Mouse (Mus musculus) hindbrain, postnatal 0 days (tissue): ENCODE measurements around the gene Lrch1. TPM values are rescaled to one million over a fixed set of nuclear protein-coding genes. Genes with fewer than 3 reads are reported as not detected.

ENCODE experiments used
- ATAC-seq: fragments of 200-750 bp; cut with Nextera tagmentation; 2 replicates; pipeline ENCODE4 v1.8.0; 2017; ENCODE audit warnings: mild to moderate bottlenecking, moderate TSS enrichment, moderate library complexity
- DNase-seq: peaks from one replicate; pipeline ENCODE4 v3.0.0-alpha.2; 2015; ENCODE audit warnings: low spot score
- H3K27ac ChIP-seq: fragments of 300-500 bp; sonication (generic); 2 replicates; pipeline ENCODE4 v1.5.1; 2014; ENCODE audit warnings: mild to moderate bottlenecking
- H3K27me3 ChIP-seq: fragments of 300-500 bp; sonication (generic); 2 replicates; pipeline ENCODE4 v1.6.1; 2014; ENCODE audit warnings: low read length, mixed read lengths; ENCODE audit not compliant: insufficient read depth
- H3K36me3 ChIP-seq: fragments of 300-500 bp; sonication (generic); 2 replicates; pipeline ENCODE4 v1.6.1; 2014; ENCODE audit warnings: low read length, mixed read lengths; ENCODE audit not compliant: insufficient read depth
- H3K4me1 ChIP-seq: fragments of 300-500 bp; sonication (generic); 2 replicates; pipeline ENCODE4 v1.6.1; 2014; ENCODE audit warnings: antibody characterized with exemption, low read length, mixed read lengths; ENCODE audit not compliant: insufficient read depth
- H3K4me2 ChIP-seq: fragments of 300-500 bp; sonication (generic); 2 replicates; pipeline ENCODE4 v1.6.1; 2014; ENCODE audit warnings: low read depth, mild to moderate bottlenecking, low read length, moderate library complexity, mixed read lengths
- H3K4me3 ChIP-seq: fragments of 300-500 bp; sonication (generic); 2 replicates; pipeline ENCODE4 v1.5.1; 2014; ENCODE audit warnings: low read length
- H3K9ac ChIP-seq: fragments of 300-500 bp; sonication (generic); replicated peaks from 2 replicates; pipeline ENCODE4 v1.6.1; 2014; ENCODE audit warnings: mild to moderate bottlenecking, low read length, moderate library complexity, mixed read lengths
- H3K9me3 ChIP-seq: fragments of 300-500 bp; sonication (generic); 2 replicates; pipeline ENCODE4 v1.6.1; 2016; ENCODE audit warnings: low read length, mixed read lengths
- CTCF ChIP-seq: IDR thresholded peaks from 2 replicates; pipeline ENCODE4 v1.5.1; 2016; ENCODE audit warnings: antibody characterized with exemption, control low read depth, low read depth
- WGBS: fragments of 180-500 bp; shearing (Covaris S2); extraction: QIAGEN DNeasy Blood & Tissue Kit; methylation state at CpG from one replicate; pipeline ENCODE4 v1.1.7; 2014; 5-methylcytosine and 5-hydroxymethylcytosine counted together
- polyA plus RNA-seq: library from polyadenylated mRNA; unstranded; fragments of >200 nt; fragmentation: Nextera tagmentation; extraction: Ambion mirVana; gene quantifications from 2 replicates; pipeline ENCODE4 v1.2.1, GENCODE M21; 2015
- total RNA-seq: library from RNA; depleted of rRNA; stranded (reverse); fragments of >200 nt; gene quantifications from 2 replicates; pipeline ENCODE4 v1.2.3, GENCODE M21; 2014

The Lrch1 gene
- total and polyA plus RNA-seq, 2 experiments from 2014 or later = 17.3 to 22.3 TPM

DNA sequence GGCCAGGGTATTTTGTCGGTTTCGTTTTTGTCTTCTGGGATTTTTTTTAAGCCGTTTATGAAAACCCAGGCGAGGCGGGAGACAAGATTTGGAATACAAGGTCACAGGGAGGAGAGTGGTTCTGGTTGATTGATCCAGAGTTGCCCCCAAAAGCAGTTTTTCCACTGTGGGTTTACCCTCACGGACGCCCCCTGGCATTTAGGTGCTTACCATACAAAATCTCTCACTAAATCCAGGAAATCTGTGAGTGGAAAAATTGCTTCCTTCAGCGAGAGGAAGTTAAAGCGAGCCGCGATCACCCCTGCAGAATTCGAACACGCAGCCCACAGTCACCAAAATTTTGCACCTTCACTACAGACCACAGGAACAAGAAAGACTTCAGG, 329 bp upstream of the Lrch1 start:
- peaks cover 10% of the 10 kb centered on the region for H3K4me1 ChIP-seq
- no peak; the same call in 1 of the 2 replicates for ATAC-seq
- H3K9ac ChIP-seq = peak overlapping the region; percentile 96
- H3K27ac ChIP-seq = peak overlapping the region; percentile 95
- peak overlapping the region; percentile 69 for H3K4me3 ChIP-seq
- no peaks in the 10 kb centered on the region for H3K27me3 ChIP-seq
- H3K9me3 ChIP-seq = no peaks in the 10 kb centered on the region
- DNase-seq = no peak
- H3K4me2 ChIP-seq = peak overlapping the region; percentile 70
- WGBS = 28% methylated on average over 13 of the region's 13 CpGs
- peak; percentile 18; the same call in 1 of the 2 replicates for TF ChIP-seq CTCF
- H3K36me3 ChIP-seq = no peaks in the 10 kb centered on the region

DNA sequence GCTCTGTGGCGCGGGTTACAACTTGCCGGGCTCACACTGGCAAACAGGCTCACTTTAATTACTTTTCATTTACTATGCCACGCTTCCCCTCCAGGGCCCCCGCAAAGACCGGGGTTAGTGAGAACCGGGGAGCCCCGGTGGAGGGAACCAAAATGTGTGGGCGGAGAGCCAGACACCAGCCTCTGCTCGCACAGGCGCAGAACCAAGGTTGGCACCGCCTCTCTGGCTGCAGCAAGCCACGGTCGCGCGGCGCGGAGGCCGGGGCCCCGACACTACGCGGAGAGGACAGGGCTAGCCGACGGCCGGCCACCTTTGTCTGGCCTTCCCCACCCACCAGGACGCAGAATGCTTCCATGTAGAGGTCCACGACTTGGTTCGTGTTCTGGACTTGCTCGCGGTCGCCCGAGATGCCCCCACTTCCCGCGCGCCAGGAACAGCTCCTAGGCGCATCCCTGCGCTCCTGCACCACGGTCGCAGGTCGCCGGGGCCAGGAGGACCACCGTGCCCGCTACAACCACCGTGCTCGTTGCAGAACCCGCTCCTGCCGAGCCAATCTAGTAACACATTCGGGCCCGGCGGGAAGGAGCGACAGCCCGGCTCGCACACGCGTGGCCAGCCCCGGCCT, 813 bp downstream of the Lrch1 start:
- Histone ChIP-seq H3K4me2 (peak overlapping the region; percentile 70), H3K9me3 (no peaks in the 10 kb centered on the region), H3K9ac (peak overlapping the region; percentile 96), H3K27ac (peak overlapping the region; percentile 95), H3K4me1 (peaks cover 10% of the 10 kb centered on the region), H3K27me3 (no peaks in the 10 kb centered on the region), H3K4me3 (peak overlapping the region; percentile 69), H3K36me3 (0 out of 2 replicates have a peak, but pooled peaks cover 4% of the 10 kb centered on the region)
- DNase-seq (peak; percentile 88), ATAC-seq (peak; percentile 84)
- WGBS = under 1% methylated on average over 56 of the region's 56 CpGs
- no peak for TF ChIP-seq CTCF

DNA sequence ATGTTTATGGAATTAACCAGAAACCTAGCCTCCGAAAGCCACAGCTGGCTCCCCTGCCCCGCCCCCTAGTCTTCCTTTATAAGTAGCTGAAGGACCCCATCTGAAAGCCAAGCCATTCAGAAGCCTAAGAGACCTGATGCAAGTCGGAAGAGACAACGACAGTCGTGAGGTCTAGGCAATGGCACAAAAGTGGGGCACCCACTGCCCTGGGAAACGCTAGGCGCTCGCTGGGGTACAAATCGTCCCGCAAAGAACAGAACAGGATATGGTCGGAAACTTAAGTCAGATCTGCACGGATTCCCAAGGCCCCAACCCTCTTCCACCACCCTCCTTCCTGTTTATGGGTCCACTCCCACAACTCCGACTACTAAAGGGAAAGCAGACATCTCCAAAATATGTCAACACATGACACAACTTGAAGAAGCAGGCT, 1.3 kb downstream of the Lrch1 start:
- DNase-seq (no peak), ATAC-seq (peak; percentile 28)
- H3K27me3 ChIP-seq = no peaks in the 10 kb centered on the region
- 0 out of 2 replicates have a peak, but pooled peaks cover 4% of the 10 kb centered on the region for H3K36me3 ChIP-seq
- TF ChIP-seq CTCF = no peak
- peaks cover 10% of the 10 kb centered on the region for H3K4me1 ChIP-seq
- peak overlapping the region; percentile 95; the same call in 1 of the 2 replicates for H3K27ac ChIP-seq
- peak overlapping the region; percentile 96 for H3K9ac ChIP-seq
- 4% methylated on average over 13 of the region's 13 CpGs for WGBS
- H3K4me3 ChIP-seq = peak overlapping the region; percentile 69
- H3K4me2 ChIP-seq = peak overlapping the region; percentile 70
- no peaks in the 10 kb centered on the region for H3K9me3 ChIP-seq

- Histone ChIP-seq H3K27ac (no peak overlapping the region), H3K27me3 (no peaks in the 10 kb centered on the region), H3K36me3 (0 out of 2 replicates have a peak, but pooled peaks cover 4% of the 10 kb centered on the region), H3K9me3 (no peaks in the 10 kb centered on the region), H3K4me2 (peak overlapping the region; percentile 70), H3K4me3 (peak overlapping the region; percentile 69), H3K4me1 (peaks cover 10% of the 10 kb centered on the region), H3K9ac (peak overlapping the region; percentile 96; the same call in 1 of the 2 replicates)
- ATAC-seq (no peak), DNase-seq (no peak)
- TF ChIP-seq CTCF = no peak
- WGBS = 76% methylated on average over 11 of the region's 11 CpGs
Measured at GRCm38 (mm10) chr14:74945266-74946215, 2.1 kb downstream of the Lrch1 start.

DNA sequence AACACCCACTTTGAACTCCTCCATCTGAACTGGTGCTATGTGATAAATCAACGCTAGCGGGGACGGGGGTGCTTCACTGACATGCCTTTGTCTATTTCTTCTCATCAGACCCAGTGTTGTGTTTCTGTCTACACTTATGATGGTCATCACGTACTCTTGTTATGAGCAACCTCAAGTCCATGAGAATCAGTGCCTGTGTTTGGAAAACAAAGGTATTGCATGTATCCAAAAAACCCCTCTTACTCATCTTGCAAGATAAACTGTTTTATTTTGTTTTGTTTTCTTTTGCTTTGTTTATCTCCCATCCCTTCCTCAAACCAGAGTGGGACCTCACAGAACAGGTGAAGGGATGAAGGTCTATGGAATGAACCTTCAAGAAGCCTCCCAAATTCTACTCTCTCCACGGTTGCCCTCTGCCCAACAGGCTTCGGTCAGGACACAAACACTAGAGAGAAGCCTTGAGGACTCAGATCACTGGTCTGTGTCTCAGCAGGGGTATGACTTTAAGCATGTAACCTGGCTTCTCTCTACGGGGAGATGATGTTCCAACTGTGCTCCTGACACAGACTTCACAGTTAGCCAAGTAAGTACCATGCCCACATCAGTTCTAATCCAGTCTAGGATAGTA, 3.4 kb downstream of the Lrch1 start:
- H3K27me3 ChIP-seq = no peaks in the 10 kb centered on the region
- H3K9ac ChIP-seq = no peak overlapping the region
- H3K4me3 ChIP-seq = no peak overlapping the region
- no peak for TF ChIP-seq CTCF
- H3K27ac ChIP-seq = no peak overlapping the region
- ATAC-seq (no peak), DNase-seq (no peak)
- peaks cover 10% of the 10 kb centered on the region for H3K4me1 ChIP-seq
- no peak overlapping the region for H3K4me2 ChIP-seq
- WGBS = 94% methylated on average over 7 of the region's 7 CpGs
- H3K9me3 ChIP-seq = no peaks in the 10 kb centered on the region
- 0 out of 2 replicates have a peak, but pooled peaks cover 4% of the 10 kb centered on the region for H3K36me3 ChIP-seq

DNA sequence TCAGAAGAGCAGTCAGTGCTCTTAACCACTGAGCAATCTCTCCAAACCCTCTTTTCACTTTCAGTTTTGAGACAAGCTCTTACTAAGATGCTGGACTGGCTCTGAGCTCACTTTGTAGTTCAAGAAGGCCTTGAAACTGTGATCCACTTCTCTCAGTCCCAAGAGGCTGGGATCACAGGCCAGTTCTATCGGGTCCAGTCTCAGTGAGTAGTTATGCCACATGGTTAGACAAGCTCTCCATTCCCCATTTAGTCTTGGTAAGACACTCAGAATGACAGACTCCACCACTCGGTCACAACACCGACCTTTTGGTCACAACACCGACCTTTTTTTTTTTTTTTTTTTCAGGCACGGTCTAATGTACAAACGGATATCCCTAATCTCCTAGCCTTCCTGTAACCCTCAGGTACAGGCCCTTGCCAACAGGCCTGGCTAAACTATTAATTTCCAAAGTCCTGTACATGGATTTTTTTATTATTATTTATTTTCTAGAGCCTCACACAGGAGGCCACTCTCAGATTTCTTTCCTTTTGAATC, 4.0 kb downstream of the Lrch1 start:
- Histone ChIP-seq H3K4me2 (no peak overlapping the region), H3K9ac (no peak overlapping the region), H3K9me3 (no peaks in the 10 kb centered on the region), H3K36me3 (0 out of 2 replicates have a peak, but pooled peaks cover 4% of the 10 kb centered on the region), H3K27ac (no peak overlapping the region), H3K27me3 (no peaks in the 10 kb centered on the region), H3K4me1 (peaks cover 10% of the 10 kb centered on the region), H3K4me3 (no peak overlapping the region)
- WGBS = 89% methylated on average over 6 of the region's 6 CpGs
- TF ChIP-seq CTCF = no peak
- DNase-seq (no peak), ATAC-seq (no peak)
